Mouse (Mus musculus) stomach, postnatal 0 days (tissue): Measurements from ENCODE around the gene Med26. TPM values are rescaled to one million over a fixed set of nuclear protein-coding genes. Genes with fewer than 3 reads are reported as not detected.

ENCODE experiments used
- ATAC-seq: fragments of 200-750 bp; cut with Nextera tagmentation; 2 replicates; pipeline ENCODE4 v1.8.0; 2017; ENCODE audit not compliant: low FRiP score, low TSS enrichment
- DNase-seq: peaks from one replicate; pipeline ENCODE4 v3.0.0-alpha.2; 2016; ENCODE audit warnings: low spot score
- H3K27ac ChIP-seq: fragments of 300-500 bp; sonication (generic); replicated peaks from 2 replicates; pipeline ENCODE4 v1.5.1; 2014; ENCODE audit warnings: mild to moderate bottlenecking, control low read depth
- H3K27me3 ChIP-seq: fragments of 300-500 bp; sonication (generic); 2 replicates; pipeline ENCODE4 v1.6.1; 2014; ENCODE audit warnings: low read length; ENCODE audit not compliant: control insufficient read depth, insufficient read depth
- H3K36me3 ChIP-seq: fragments of 300-500 bp; sonication (generic); 2 replicates; pipeline ENCODE4 v1.6.1; 2014; ENCODE audit warnings: low read length, mixed read lengths; ENCODE audit not compliant: control insufficient read depth, insufficient read depth
- H3K4me1 ChIP-seq: fragments of 300-500 bp; sonication (generic); replicated peaks from 2 replicates; pipeline ENCODE4 v1.6.1; 2014; ENCODE audit warnings: antibody characterized with exemption; ENCODE audit not compliant: control insufficient read depth, insufficient read depth
- H3K4me2 ChIP-seq: fragments of 300-500 bp; sonication (generic); replicated peaks from 2 replicates; pipeline ENCODE4 v1.6.1; 2014; ENCODE audit warnings: low read depth, mild to moderate bottlenecking, control low read depth, moderate library complexity
- H3K4me3 ChIP-seq: fragments of 300-500 bp; sonication (generic); 2 replicates; pipeline ENCODE4 v1.5.1; 2014; ENCODE audit warnings: low read depth, low read length, control low read depth
- H3K9ac ChIP-seq: fragments of 300-500 bp; sonication (generic); 2 replicates; pipeline ENCODE4 v1.6.1; 2014; ENCODE audit warnings: mild to moderate bottlenecking, low read length, control low read depth, mixed read lengths
- H3K9me3 ChIP-seq: fragments of 300-500 bp; sonication (generic); 2 replicates; pipeline ENCODE4 v1.6.1; 2016; ENCODE audit warnings: low read length; ENCODE audit not compliant: control insufficient read depth
- CTCF ChIP-seq: IDR thresholded peaks from 2 replicates; pipeline ENCODE4 v1.5.1; 2016; ENCODE audit warnings: antibody characterized with exemption, low read depth, mild to moderate bottlenecking, moderate library complexity
- EP300 ChIP-seq: optimal IDR thresholded peaks from 2 replicates; pipeline ENCODE3; 2016; ENCODE audit warnings: antibody characterized with exemption
- WGBS: fragments of 180-500 bp; shearing (Covaris S2); extraction: QIAGEN DNeasy Blood & Tissue Kit; methylation state at CpG from one replicate; pipeline ENCODE4 v1.1.7; 2014; 5-methylcytosine and 5-hydroxymethylcytosine counted together
- polyA plus RNA-seq: library from polyadenylated mRNA; unstranded; fragments of >200 nt; fragmentation: Nextera tagmentation; extraction: Ambion mirVana; gene quantifications from 2 replicates; pipeline ENCODE4 v1.2.1, GENCODE M21; 2015

Med26 gene
- polyA plus RNA-seq, 1 experiment from 2014 or later, result 7.1 TPM

DNA sequence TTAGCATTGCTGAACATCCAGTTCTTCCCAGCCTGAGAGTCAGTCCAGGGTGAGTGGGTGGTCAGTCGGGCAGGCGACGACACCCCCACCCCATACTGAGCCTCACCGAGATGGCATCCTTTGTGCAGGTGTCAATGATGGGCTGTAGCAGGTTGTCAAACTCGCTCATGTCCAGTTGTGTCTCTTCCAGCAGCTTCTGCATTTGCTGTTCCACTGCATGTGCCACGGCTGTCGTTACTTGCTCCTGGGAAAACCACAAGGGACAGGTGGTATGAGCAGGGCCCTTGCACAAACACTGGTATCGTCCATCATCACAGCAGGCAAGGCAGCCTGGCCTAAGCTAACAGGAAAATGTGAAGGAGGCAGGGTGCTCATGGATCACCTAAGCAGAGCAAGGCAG lies 78.1 kb downstream of the Med26 start:
- H3K4me1 ChIP-seq, result no peaks in the 10 kb centered on the region
- no peak overlapping the region for H3K9ac ChIP-seq
- H3K36me3 ChIP-seq, result peaks cover 56% of the 10 kb centered on the region
- no peaks in the 10 kb centered on the region for H3K9me3 ChIP-seq
- TF ChIP-seq CTCF (no peak), EP300 (no peak)
- WGBS, result 90% methylated on average over 8 of the region's 8 CpGs
- no peak for DNase-seq
- no peak overlapping the region for H3K4me3 ChIP-seq
- H3K4me2 ChIP-seq, result no peak overlapping the region
- H3K27me3 ChIP-seq, result no peaks in the 10 kb centered on the region
- ATAC-seq, result no peak
- no peak overlapping the region for H3K27ac ChIP-seq

DNA sequence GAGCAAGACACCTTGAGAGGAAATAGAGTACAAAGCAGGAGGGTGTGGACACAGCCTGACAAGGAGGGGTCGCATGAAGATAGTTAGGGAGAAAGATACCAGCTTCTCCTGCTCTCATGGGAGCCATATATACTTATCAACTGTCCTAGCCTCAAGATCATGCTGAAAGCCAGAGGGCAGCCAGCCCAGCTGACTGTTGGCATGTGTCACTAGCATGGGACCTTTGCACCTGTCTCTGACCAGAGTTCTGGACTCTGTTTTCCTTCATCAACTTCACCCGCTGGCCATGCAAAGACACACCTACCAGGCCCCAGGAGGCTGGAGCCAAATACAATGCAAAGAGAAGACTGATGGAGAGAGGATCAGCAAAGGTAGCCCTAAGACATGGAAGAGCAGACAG lies 78.8 kb downstream of the Med26 start:
- DNase-seq (no peak), ATAC-seq (no peak)
- no peak overlapping the region for H3K4me3 ChIP-seq
- H3K9me3 ChIP-seq, result no peaks in the 10 kb centered on the region
- no peaks in the 10 kb centered on the region for H3K27me3 ChIP-seq
- H3K4me1 ChIP-seq, result no peaks in the 10 kb centered on the region
- WGBS, result 83% methylated on average over 2 of the region's 2 CpGs
- H3K27ac ChIP-seq, result no peak overlapping the region
- H3K9ac ChIP-seq, result no peak overlapping the region
- no peak overlapping the region for H3K4me2 ChIP-seq
- TF ChIP-seq CTCF (no peak), EP300 (no peak)
- H3K36me3 ChIP-seq, result peaks cover 58% of the 10 kb centered on the region

DNA sequence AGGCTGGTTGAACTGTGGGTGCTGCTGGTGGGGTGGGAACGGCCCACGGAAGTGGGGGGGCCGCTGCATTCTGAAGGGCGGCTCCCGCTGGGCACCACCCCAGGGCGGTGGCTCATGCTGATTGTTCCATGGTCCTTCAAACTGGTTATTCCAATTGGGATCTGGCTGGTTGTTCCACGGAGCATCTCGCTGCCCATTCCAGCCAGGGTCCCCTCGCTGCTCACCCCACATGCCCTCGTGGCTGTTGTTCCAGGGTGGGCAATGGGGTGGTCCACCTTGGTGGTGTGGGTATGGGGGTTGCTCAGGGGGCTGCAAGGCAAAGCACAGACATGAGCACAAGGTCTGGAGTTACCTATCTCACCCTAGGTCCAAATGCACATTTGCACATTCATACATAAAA lies 83.9 kb downstream of the Med26 start:
- no peak for TF ChIP-seq CTCF
- no peak for TF ChIP-seq EP300
- H3K9me3 ChIP-seq, result no peaks in the 10 kb centered on the region
- 87% methylated on average over 10 of the region's 10 CpGs for WGBS
- no peaks in the 10 kb centered on the region for H3K4me1 ChIP-seq
- no peak overlapping the region for H3K4me2 ChIP-seq
- no peak overlapping the region for H3K4me3 ChIP-seq
- H3K27ac ChIP-seq, result no peak overlapping the region
- H3K9ac ChIP-seq, result no peak overlapping the region
- no peaks in the 10 kb centered on the region for H3K27me3 ChIP-seq
- ATAC-seq (no peak), DNase-seq (no peak)
- peaks cover 74% of the 10 kb centered on the region for H3K36me3 ChIP-seq

DNA sequence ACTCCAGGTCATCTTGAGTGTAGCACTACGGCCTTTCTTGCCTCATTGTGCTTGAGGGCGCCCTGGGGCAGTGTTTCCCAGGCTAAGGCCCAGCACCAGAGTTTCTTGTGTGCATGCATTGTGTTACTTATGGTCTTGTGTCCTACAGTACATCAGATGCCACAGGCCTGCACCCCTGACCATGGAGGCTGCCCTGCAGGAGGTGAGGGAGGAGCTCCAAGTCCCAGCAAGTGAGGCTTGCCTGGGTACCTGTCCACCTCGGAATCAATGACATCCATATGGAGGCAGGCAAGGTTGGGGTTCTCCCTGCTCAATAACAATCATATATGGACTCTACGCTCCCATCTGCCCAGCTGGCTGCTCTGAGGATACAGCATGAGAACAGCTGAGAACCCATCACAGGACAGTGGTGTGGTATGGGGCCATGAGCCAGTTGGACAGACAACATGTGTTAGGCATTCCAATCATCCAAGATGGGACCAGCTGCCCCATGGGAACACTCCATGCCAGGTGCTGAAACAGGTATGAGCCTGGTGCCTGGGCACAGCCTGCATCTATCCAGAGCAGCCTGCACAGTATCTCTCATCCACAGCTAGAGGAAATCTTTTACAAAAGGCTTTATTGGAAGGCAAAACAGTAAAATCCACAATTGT lies 88.1 kb downstream of the Med26 start:
- WGBS, result 92% methylated on average over 4 of the region's 4 CpGs
- Histone ChIP-seq H3K9me3 (no peaks in the 10 kb centered on the region), H3K27me3 (no peaks in the 10 kb centered on the region), H3K4me2 (no peak overlapping the region), H3K4me3 (no peak overlapping the region), H3K27ac (no peak overlapping the region), H3K9ac (no peak overlapping the region), H3K36me3 (peaks cover 39% of the 10 kb centered on the region), H3K4me1 (no peaks in the 10 kb centered on the region)
- DNase-seq, result no peak
- no peak for ATAC-seq
- TF ChIP-seq CTCF, result no peak
- no peak for TF ChIP-seq EP300

DNA sequence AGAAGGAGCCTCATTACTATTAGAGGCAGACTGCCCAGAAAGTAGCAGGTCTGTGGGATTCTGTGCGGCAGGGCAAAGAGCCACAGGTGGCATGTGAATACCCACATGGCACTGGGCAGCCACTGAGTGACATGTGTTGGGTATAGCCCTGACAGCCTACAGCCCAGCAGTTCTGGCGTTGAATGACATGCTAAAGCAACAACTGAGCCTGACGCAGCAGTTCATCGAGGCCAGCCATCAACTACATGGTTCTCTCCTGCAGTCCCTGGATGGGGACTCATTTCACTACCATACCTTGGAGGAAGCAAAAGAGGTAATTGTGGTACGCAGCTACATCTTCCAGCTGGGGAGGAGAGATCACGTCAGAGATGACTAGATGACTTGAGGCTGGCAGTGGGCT lies 89.6 kb downstream of the Med26 start:
- Histone ChIP-seq H3K36me3 (peaks cover 33% of the 10 kb centered on the region), H3K4me2 (no peak overlapping the region), H3K27me3 (no peaks in the 10 kb centered on the region), H3K27ac (no peak overlapping the region), H3K4me3 (no peak overlapping the region), H3K9me3 (no peaks in the 10 kb centered on the region), H3K9ac (no peak overlapping the region), H3K4me1 (no peaks in the 10 kb centered on the region)
- no peak for TF ChIP-seq EP300
- TF ChIP-seq CTCF, result no peak
- WGBS, result 78% methylated on average over 6 of the region's 6 CpGs
- DNase-seq (no peak), ATAC-seq (no peak)

DNA sequence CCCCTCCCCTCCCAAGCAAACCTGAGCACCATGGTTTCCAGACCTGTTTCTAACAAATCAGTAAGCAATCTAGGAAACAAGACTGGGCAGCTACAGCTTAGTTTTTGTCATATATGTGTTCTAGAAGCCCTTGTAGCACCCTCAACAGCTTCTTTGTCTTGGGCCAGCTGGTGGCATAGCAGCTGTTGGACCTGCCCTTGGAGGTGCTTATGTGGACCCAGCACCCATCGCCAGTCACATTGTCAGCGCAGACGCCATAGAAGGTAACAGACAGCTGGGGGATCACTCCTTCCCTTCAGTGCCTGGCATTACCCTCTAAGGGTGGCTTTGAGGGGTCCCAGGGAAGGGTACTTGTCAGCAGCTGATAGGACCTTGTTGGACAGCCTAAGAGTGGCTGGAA lies 90.3 kb downstream of the Med26 start:
- Histone ChIP-seq H3K9me3 (no peaks in the 10 kb centered on the region), H3K27me3 (no peaks in the 10 kb centered on the region), H3K4me3 (no peak overlapping the region), H3K36me3 (peaks cover 27% of the 10 kb centered on the region), H3K9ac (no peak overlapping the region), H3K27ac (no peak overlapping the region), H3K4me1 (no peaks in the 10 kb centered on the region), H3K4me2 (no peak overlapping the region)
- TF ChIP-seq EP300, result no peak
- no peak for TF ChIP-seq CTCF
- WGBS, result 90% methylated on average over 3 of the region's 3 CpGs
- ATAC-seq, result no peak
- no peak for DNase-seq
